Mouse (Mus musculus) thymus, postnatal 10 days (tissue): ENCODE measurements at regions not wholly inside any gene's neighbourhood (a gene's known extent, or its start where the extent isn't known, plus 50 kb on each side); places are given as distances from the start of the nearest gene placed in this dataset.

Experiments used
- DNase-seq, 2 experiments: peaks; one replicate each; pipeline ENCODE4 v3.0.0; 2021; ENCODE audit warnings: low spot score in 2 of 2

- DNase-seq: no peak
Measured at GRCm38 (mm10) chr11:109039792-109040518, 104.2 kb downstream of the E030025P04Rik start.

GRCm38 (mm10) chr11:109039060-109039791, 104.9 kb downstream of the E030025P04Rik start:
- DNase-seq: no peak

GRCm38 (mm10) chr11:109038136-109038535, 106.0 kb downstream of the E030025P04Rik start:
- DNase-seq: no peak

GRCm38 (mm10) chr11:109034596-109034995, 109.6 kb downstream of the E030025P04Rik start:
- no peak for DNase-seq

- DNase-seq: no peak
Measured at GRCm38 (mm10) chr11:109034072-109034471, 110.1 kb downstream of the E030025P04Rik start.

GRCm38 (mm10) chr11:109032729-109033128, 111.4 kb downstream of the E030025P04Rik start:
- no peak for DNase-seq

GRCm38 (mm10) chr11:109030486-109030885, 110.3 kb downstream of the Axin2 start:
- peak in 1 of 2 experiments; percentile 45 for DNase-seq

- DNase-seq: no peak
Measured at GRCm38 (mm10) chr11:109029894-109030293, 109.7 kb downstream of the Axin2 start.

- DNase-seq: no peak
Measured at GRCm38 (mm10) chr11:109014806-109015205, 94.7 kb downstream of the Axin2 start.

- no peak for DNase-seq
Measured at GRCm38 (mm10) chr11:109011161-109011560, 91.0 kb downstream of the Axin2 start.

GRCm38 (mm10) chr11:109008872-109009271, 88.7 kb downstream of the Axin2 start:
- DNase-seq: no peak

GRCm38 (mm10) chr11:109005681-109006080, 85.5 kb downstream of the Axin2 start:
- no peak for DNase-seq
